ENCODE assay signal across 17 mouse cellular contexts in genomic region chr15:42366796-42367195, GRCm38 (mm10).
DNase-seq lines count a peak whose midpoint lies in the region; ATAC-seq and TF ChIP-seq lines count a peak whose summit lies in the region.
"Had no signal": no experiment of that assay in that cellular context is flagged by ENCODE, and none has a peak within 500 bp of the region (broad histone marks: within the 10 kb centered on the region; RNA-seq: fewer than 3 reads in every experiment).

No protein-coding gene starts in this region.

- TF ChIP-seq POLR2A in limb, embryonic 14.5 days (IDR thresholded peaks at IDR 0.05; ENCODE audit: borderline replicate concordance, extremely low read depth, insufficient read depth, insufficient read length) = no peak

- H3K36me3 ChIP-seq in limb, embryonic 14.5 days (ENCODE audit: control insufficient read depth, insufficient read depth, low read length) = no peaks in the 10 kb centered on the region
- H3K36me3 ChIP-seq: forebrain, embryonic 12.5 days; midbrain, embryonic 15.5 days had no signal

- no peak overlapping the region for H3K4me3 ChIP-seq in limb, embryonic 14.5 days (replicated peaks; ENCODE audit: low read length)
- H3K4me3 ChIP-seq: forebrain, embryonic 12.5 days; midbrain, embryonic 15.5 days had no signal

- no peaks in the 10 kb centered on the region for H3K4me1 ChIP-seq in limb, embryonic 14.5 days (ENCODE audit: control insufficient read depth, insufficient read depth, low read length)
- H3K4me1 ChIP-seq: forebrain, embryonic 12.5 days; midbrain, embryonic 15.5 days had no signal

- no peak overlapping the region for H3K27ac ChIP-seq in limb, embryonic 14.5 days (replicated peaks; ENCODE audit: low read depth, low read length)
- H3K27ac ChIP-seq: forebrain, embryonic 12.5 days; hindbrain, postnatal 0 days; midbrain, embryonic 15.5 days had no signal

- H3K27me3 ChIP-seq in limb, embryonic 14.5 days (ENCODE audit: control insufficient read depth, insufficient read depth, low read length) = no peaks in the 10 kb centered on the region
- H3K27me3 ChIP-seq: forebrain, embryonic 12.5 days; midbrain, embryonic 15.5 days had no signal

- ATAC-seq in limb, embryonic 14.5 days (ENCODE audit: low FRiP score, low read depth) = no peak
- ATAC-seq in megakaryocyte progenitor cell, adult 5-6 weeks (replicated peaks; ENCODE audit: poor library complexity) = no peak
- no peak for ATAC-seq in frontal cortex, adult (ENCODE audit: low TSS enrichment)
- ATAC-seq: hindbrain, postnatal 0 days; midbrain, embryonic 15.5 days had no signal

- DNase-seq in adrenal gland, postnatal 36 days = peak; percentile 2 to 5
- no peak for DNase-seq in adrenal gland, adult 8-10 months
- DNase-seq in embryo, embryonic 10.5 days (ENCODE audit: low spot score) = peak; percentile 53
- peak; percentile 10 to 12 for DNase-seq in gastrocnemius, adult 8-10 months (ENCODE audit: low spot score in 2 of 2)
- DNase-seq in limb, embryonic 14.5 days (ENCODE audit: low spot score) = peak; percentile 23
- DNase-seq in lung, postnatal 4 days = no peak
- DNase-seq: cerebellum, adult 11-12 months; cerebellum, postnatal 36 days; kidney, adult 18-20 months; kidney, postnatal 14 days; lung, adult 2 months had no signal

- no peak overlapping the region for H3K4me2 ChIP-seq in limb, embryonic 14.5 days (replicated peaks; ENCODE audit: low read depth, low read length, severe bottlenecking)
- H3K4me2 ChIP-seq: forebrain, embryonic 12.5 days; liver, embryonic 11.5 days; midbrain, embryonic 15.5 days had no signal

- H3K9me3 ChIP-seq in limb, embryonic 14.5 days (ENCODE audit: control insufficient read depth, low read length) = no peaks in the 10 kb centered on the region
- H3K9me3 ChIP-seq: forebrain, embryonic 12.5 days; midbrain, embryonic 15.5 days had no signal

- H3K9ac ChIP-seq in limb, embryonic 14.5 days (ENCODE audit: low read depth, low read length, severe bottlenecking) = no peak overlapping the region
- H3K9ac ChIP-seq: forebrain, embryonic 12.5 days; midbrain, embryonic 15.5 days had no signal

- WGBS in limb, embryonic 14.5 days = 18% methylated on average over 3 of the region's 3 CpGs

Comparison
In these comparisons a context has a peak if more than half of its experiments do, and no peak if none do; other contexts are left out.
1. DNase-seq: peak in adrenal gland, postnatal 36 days (2 of 2), embryo, embryonic 10.5 days (single experiment), gastrocnemius, adult 8-10 months (2 of 2) and limb, embryonic 14.5 days (single experiment); none in adrenal gland, adult 8-10 months (single experiment) and lung, postnatal 4 days (0 of 2).